Mouse (Mus musculus): Measurements from ENCODE around the gene Gm648.

DNA sequence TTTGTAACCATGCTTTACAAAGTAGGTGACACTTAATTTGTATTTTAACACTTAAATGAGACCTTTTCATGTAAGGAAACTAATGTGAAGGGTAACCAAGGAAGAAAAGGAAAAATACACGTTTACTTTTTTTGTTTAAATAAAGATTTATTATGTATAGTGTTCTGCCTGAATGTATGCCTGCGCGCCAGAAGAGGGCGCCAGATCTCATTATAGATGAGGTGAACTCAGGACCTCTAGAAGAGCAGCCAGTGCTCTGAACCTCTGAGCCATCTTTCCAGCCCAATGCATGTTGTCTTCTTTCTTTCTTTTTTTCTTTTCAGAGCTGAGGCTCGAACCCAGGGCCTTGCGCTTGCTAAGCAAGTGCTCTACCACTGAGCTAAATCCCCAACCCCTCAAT, 23.1 kb upstream of the Gm648 start:
- TF ChIP-seq POLR2A (IDR thresholded peaks at IDR 0.05; ENCODE audit: low read depth, low read length) (no peak), CTCF (IDR thresholded peaks at IDR 0.05; ENCODE audit: extremely low read depth, insufficient read length, insufficient replicate concordance, low read depth, low read length) (peak; percentile 41; the same call in 1 of the 2 replicates)
